Mouse (Mus musculus) stomach, embryonic 16.5 days (tissue): ENCODE results near the gene Cd2bp2. TPM values are rescaled to one million over a fixed set of nuclear protein-coding genes. Genes with fewer than 3 reads are reported as not detected.

ENCODE experiments used
- polyA plus RNA-seq: library from polyadenylated mRNA; unstranded; fragments of >200 nt; fragmentation: Nextera tagmentation; extraction: Ambion mirVana; gene quantifications from 2 replicates; pipeline ENCODE4 v1.2.1, GENCODE M21; 2015

The Cd2bp2 gene
- polyA plus RNA-seq, 1 experiment from 2014 or later: 47.7 TPM

Other genes starting within 250 kb of the Cd2bp2 start
- gene Asphd1, start 246.5 kb downstream of the Cd2bp2 start, polyA plus RNA-seq: 0.18 and 0.45 TPM in 2 replicates
- gene Sez6l2, start 245.5 kb downstream of the Cd2bp2 start, polyA plus RNA-seq: 1.3 and 1.9 TPM in 2 replicates
- gene Cdipt, start 220.1 kb downstream of the Cd2bp2 start, polyA plus RNA-seq: 110 and 125 TPM in 2 replicates
- gene Cdiptos, start 220.0 kb downstream of the Cd2bp2 start, polyA plus RNA-seq: 1.5 and 2.1 TPM in 2 replicates
- 28.0 and 28.3 TPM in 2 replicates for gene Mvp, start 181.4 kb downstream of the Cd2bp2 start, polyA plus RNA-seq
- gene Pagr1b, start 179.6 kb downstream of the Cd2bp2 start, polyA plus RNA-seq: 0.36 TPM in 1 of 2 replicates, not detected in the other
- gene Pagr1a, start 178.7 kb downstream of the Cd2bp2 start, polyA plus RNA-seq: 43.5 and 56.6 TPM in 2 replicates
- 31.1 and 39.0 TPM in 2 replicates for gene Gm42742, start 175.0 kb downstream of the Cd2bp2 start, polyA plus RNA-seq
- gene Prrt2, start 174.8 kb downstream of the Cd2bp2 start, polyA plus RNA-seq: 8.5 and 9.6 TPM in 2 replicates
- 23.2 and 27.9 TPM in 2 replicates for gene Maz, start 169.0 kb downstream of the Cd2bp2 start, polyA plus RNA-seq
- 91.5 and 92.2 TPM in 2 replicates for gene Kif22, start 153.6 kb downstream of the Cd2bp2 start, polyA plus RNA-seq
- 29.5 and 61.7 TPM in 2 replicates for gene Zg16, start 108.7 kb downstream of the Cd2bp2 start, polyA plus RNA-seq
- gene AI467606, start 104.7 kb downstream of the Cd2bp2 start, polyA plus RNA-seq: 6.6 and 7.5 TPM in 2 replicates
- gene Qprt, start 73.8 kb downstream of the Cd2bp2 start, polyA plus RNA-seq: 4.7 and 4.8 TPM in 2 replicates
- gene Spn, start 58.2 kb downstream of the Cd2bp2 start, polyA plus RNA-seq: 0.77 and 1.3 TPM in 2 replicates
- 15.4 and 15.7 TPM in 2 replicates for gene Tbc1d10b, start 12.4 kb upstream of the Cd2bp2 start, polyA plus RNA-seq
- gene Mylpf, start 12.8 kb upstream of the Cd2bp2 start, polyA plus RNA-seq: 23.9 and 312 TPM in 2 replicates
- 27.1 and 28.5 TPM in 2 replicates for gene Zfp553, start 37.0 kb upstream of the Cd2bp2 start, polyA plus RNA-seq
- 14.7 and 15.0 TPM in 2 replicates for gene Sept1, start 37.1 kb upstream of the Cd2bp2 start, polyA plus RNA-seq
- 35.5 and 37.8 TPM in 2 replicates for gene Zfp771, start 48.2 kb upstream of the Cd2bp2 start, polyA plus RNA-seq
- 131 and 145 TPM in 2 replicates for gene Dctpp1, start 64.7 kb upstream of the Cd2bp2 start, polyA plus RNA-seq
- gene Sephs2, start 78.0 kb upstream of the Cd2bp2 start, polyA plus RNA-seq: 82.2 and 94.3 TPM in 2 replicates
- 3.1 and 4.0 TPM in 2 replicates for gene Itgal, start 100.2 kb upstream of the Cd2bp2 start, polyA plus RNA-seq
- gene Zfp768, start 149.5 kb upstream of the Cd2bp2 start, polyA plus RNA-seq: 12.0 and 13.9 TPM in 2 replicates
- gene Zfp747, start 180.0 kb upstream of the Cd2bp2 start, polyA plus RNA-seq: 9.6 and 11.1 TPM in 2 replicates
- gene 9130019O22Rik, start 191.1 kb upstream of the Cd2bp2 start, polyA plus RNA-seq: 6.2 and 6.7 TPM in 2 replicates
- gene E430018J23Rik, start 197.6 kb upstream of the Cd2bp2 start, polyA plus RNA-seq: 6.1 and 9.3 TPM in 2 replicates
- gene Zfp764, start 210.8 kb upstream of the Cd2bp2 start, polyA plus RNA-seq: 7.1 and 7.6 TPM in 2 replicates
- gene Zfp688, start 226.0 kb upstream of the Cd2bp2 start, polyA plus RNA-seq: 21.5 and 24.4 TPM in 2 replicates